Mouse (Mus musculus) bone marrow, adult 2 months (tissue): Measurements from ENCODE around the gene Nmral1.

ENCODE experiments used
- CTCF ChIP-seq: fragments of 200-500 bp; IDR thresholded peaks from 2 replicates; pipeline ENCODE4 v1.5.1; 2011; ENCODE audit warnings: low read length, control low read depth; ENCODE audit not compliant: control insufficient read depth, insufficient read depth
- POLR2A ChIP-seq: fragments of 200-500 bp; IDR thresholded peaks from 2 replicates; pipeline ENCODE4 v1.6.1; 2011; ENCODE audit warnings: low read depth, mild to moderate bottlenecking, control low read depth, low read length, borderline replicate concordance; ENCODE audit not compliant: control insufficient read depth

DNA sequence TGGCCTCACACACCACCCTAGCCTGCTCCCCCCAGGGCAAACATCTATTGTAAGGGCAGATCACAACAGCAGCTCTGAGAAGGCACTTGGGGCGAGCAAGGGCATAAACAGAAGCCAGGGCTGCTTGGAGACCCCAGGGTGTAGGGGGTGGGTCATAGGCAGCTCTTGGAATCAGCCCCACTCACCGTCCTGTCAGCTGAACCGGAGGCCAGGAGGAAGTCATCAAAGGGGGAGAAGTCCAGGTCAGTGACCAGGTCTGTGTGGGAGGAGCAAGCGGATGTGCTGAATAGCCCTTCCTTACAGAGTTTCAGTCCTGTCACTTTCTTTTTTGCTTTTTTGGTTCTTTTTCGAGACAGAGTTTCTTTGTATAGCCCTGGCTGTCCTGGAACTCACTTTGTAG is 48.8 kb downstream of the Nmral1 start:
- no peak for TF ChIP-seq CTCF
- TF ChIP-seq POLR2A = no peak
